Mouse (Mus musculus): Measurements from ENCODE around the gene Ugcg. TPM values are rescaled to one million over a fixed set of nuclear protein-coding genes. Genes with fewer than 3 reads are reported as not detected.

Gene Ugcg
- total RNA-seq, 2 experiments from 2014 or later: 79.8 to 90.3 TPM

- intact Hi-C loops (cut with DNase I): no loop called here
- DNase-seq (ENCODE audit: extremely low spot score in 1 of 2, low spot score in 2 of 2): no peak
- TF ChIP-seq CTCF (IDR thresholded peaks at IDR 0.05): no peak
- Histone ChIP-seq H3K4me3 (no peak overlapping the region), H3K27ac (no peak overlapping the region)
Measured at GRCm38 (mm10) chr4:59172616-59173015, 16.4 kb upstream of the Ugcg start.

- DNase-seq (ENCODE audit: extremely low spot score in 1 of 2, low spot score in 2 of 2): no peak
- TF ChIP-seq CTCF (IDR thresholded peaks at IDR 0.05): no peak
- H3K4me3 ChIP-seq: no peak overlapping the region
- H3K27ac ChIP-seq: no peak overlapping the region
- intact Hi-C loops (cut with DNase I): no loop called here
Measured at GRCm38 (mm10) chr4:59173181-59173922, 15.7 kb upstream of the Ugcg start.

GRCm38 (mm10) chr4:59175003-59175402 is 14.1 kb upstream of the Ugcg start:
- no peak for TF ChIP-seq CTCF (IDR thresholded peaks at IDR 0.05)
- intact Hi-C loops (cut with DNase I): no loop called here
- H3K27ac ChIP-seq: no peak overlapping the region
- no peak overlapping the region for H3K4me3 ChIP-seq
- no peak for DNase-seq (ENCODE audit: extremely low spot score in 1 of 2, low spot score in 2 of 2)

- intact Hi-C loops (cut with DNase I): no loop called here
- Histone ChIP-seq H3K27ac (no peak overlapping the region), H3K4me3 (no peak overlapping the region)
- TF ChIP-seq CTCF (IDR thresholded peaks at IDR 0.05): no peak
- no peak for DNase-seq (ENCODE audit: extremely low spot score in 1 of 2, low spot score in 2 of 2)
Measured at GRCm38 (mm10) chr4:59175929-59176328, 13.1 kb upstream of the Ugcg start.

GRCm38 (mm10) chr4:59177566-59177965 is 11.5 kb upstream of the Ugcg start:
- no peak for DNase-seq (ENCODE audit: extremely low spot score in 1 of 2, low spot score in 2 of 2)
- no peak overlapping the region for H3K27ac ChIP-seq
- no peak overlapping the region for H3K4me3 ChIP-seq
- intact Hi-C loops (cut with DNase I): no loop called here
- no peak for TF ChIP-seq CTCF (IDR thresholded peaks at IDR 0.05)

- TF ChIP-seq CTCF (IDR thresholded peaks at IDR 0.05): no peak
- H3K4me3 ChIP-seq: no peak overlapping the region
- DNase-seq (ENCODE audit: extremely low spot score in 1 of 2, low spot score in 2 of 2): no peak
- no peak overlapping the region for H3K27ac ChIP-seq
- intact Hi-C loops (cut with DNase I): loop anchor here (10.0 kb wide), 1 partner anchor 163 kb away; no protein-coding TSS in a partner anchor
Measured at GRCm38 (mm10) chr4:59181320-59182271, 7.5 kb upstream of the Ugcg start.

GRCm38 (mm10) chr4:59185671-59186070 is 3.4 kb upstream of the Ugcg start:
- intact Hi-C loops (cut with DNase I): loop anchor here (5.0 to 10.0 kb wide), 2 partner anchors 159 to 382 kb away; no protein-coding TSS in a partner anchor
- no peak for TF ChIP-seq CTCF (IDR thresholded peaks at IDR 0.05)
- no peak overlapping the region for H3K27ac ChIP-seq
- no peak overlapping the region for H3K4me3 ChIP-seq
- no peak for DNase-seq (ENCODE audit: extremely low spot score in 1 of 2, low spot score in 2 of 2)

GRCm38 (mm10) chr4:59187289-59187688 is 1.8 kb upstream of the Ugcg start:
- intact Hi-C loops (cut with DNase I): loop anchor here (1.0 to 10.0 kb wide), 3 partner anchors 91 to 380 kb away; no protein-coding TSS in a partner anchor
- H3K4me3 ChIP-seq: no peak overlapping the region
- TF ChIP-seq CTCF (IDR thresholded peaks at IDR 0.05): peak; percentile 69
- H3K27ac ChIP-seq: no peak overlapping the region
- DNase-seq (ENCODE audit: extremely low spot score in 1 of 2, low spot score in 2 of 2): peak; percentile 21 to 33

- no peak for TF ChIP-seq CTCF (IDR thresholded peaks at IDR 0.05)
- intact Hi-C loops (cut with DNase I): loop anchor here (2.0 to 10.0 kb wide), 3 partner anchors 154 to 379 kb away; partner anchors contain the start of gene Gng10
- DNase-seq (ENCODE audit: extremely low spot score in 1 of 2, low spot score in 2 of 2): no peak
- Histone ChIP-seq H3K4me3 (peak overlapping the region; percentile 89), H3K27ac (peak overlapping the region; percentile 82; the same call in 1 of the 2 replicates)
Measured at GRCm38 (mm10) chr4:59188474-59188801, 619 bp upstream of the Ugcg start.

GRCm38 (mm10) chr4:59189546-59190237 is 635 bp downstream of the Ugcg start:
- Histone ChIP-seq H3K4me3 (peak overlapping the region; percentile 89), H3K27ac (peak overlapping the region; percentile 92)
- DNase-seq (ENCODE audit: extremely low spot score in 1 of 2, low spot score in 2 of 2): peak; percentile 34 to 46
- intact Hi-C loops (cut with DNase I): loop anchor here (1.0 to 10.0 kb wide), 4 partner anchors 155 to 378 kb away; partner anchors contain the start of genes Gng10 and Ptbp3
- no peak for TF ChIP-seq CTCF (IDR thresholded peaks at IDR 0.05)

GRCm38 (mm10) chr4:59190650-59191424 is 1.8 kb downstream of the Ugcg start:
- H3K27ac ChIP-seq: no peak overlapping the region
- TF ChIP-seq CTCF (IDR thresholded peaks at IDR 0.05): no peak
- no peak for DNase-seq (ENCODE audit: extremely low spot score in 1 of 2, low spot score in 2 of 2)
- intact Hi-C loops (cut with DNase I): no loop called here
- peak overlapping the region; percentile 89 for H3K4me3 ChIP-seq
